Mouse (Mus musculus) embryo, embryonic 9.5 days (tissue): ENCODE measurements around the gene Nav1.

Experiments used
- DNase-seq: peaks from one replicate; pipeline ENCODE4 v3.0.0-alpha.2; 2017; ENCODE audit errors: extremely low spot score

The Nav1 gene

DNA sequence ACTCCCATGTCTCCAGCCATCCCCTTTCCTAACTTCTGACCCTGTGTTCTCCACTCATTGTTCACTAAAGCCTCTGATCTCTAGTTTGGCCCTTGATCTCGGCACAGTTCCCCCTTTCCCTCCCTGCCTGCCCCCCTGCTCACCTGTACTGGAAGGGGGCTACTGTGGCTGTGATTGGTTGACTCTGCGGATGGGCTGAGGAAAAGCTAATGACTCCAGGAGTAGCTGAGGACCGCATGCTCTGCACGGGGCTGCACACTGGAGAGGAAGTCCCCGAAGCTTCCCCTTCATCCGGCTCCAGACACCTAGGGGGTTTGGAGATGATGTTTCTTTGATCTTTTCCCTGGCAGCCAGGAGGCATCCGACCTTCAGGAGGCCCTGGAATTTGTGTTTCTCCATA is at the start of gene Nav1:
Gene Nav1, minus strand, starts transcription at position 277 of the 400 bp plus-strand sequence.
- no peak for DNase-seq

DNA sequence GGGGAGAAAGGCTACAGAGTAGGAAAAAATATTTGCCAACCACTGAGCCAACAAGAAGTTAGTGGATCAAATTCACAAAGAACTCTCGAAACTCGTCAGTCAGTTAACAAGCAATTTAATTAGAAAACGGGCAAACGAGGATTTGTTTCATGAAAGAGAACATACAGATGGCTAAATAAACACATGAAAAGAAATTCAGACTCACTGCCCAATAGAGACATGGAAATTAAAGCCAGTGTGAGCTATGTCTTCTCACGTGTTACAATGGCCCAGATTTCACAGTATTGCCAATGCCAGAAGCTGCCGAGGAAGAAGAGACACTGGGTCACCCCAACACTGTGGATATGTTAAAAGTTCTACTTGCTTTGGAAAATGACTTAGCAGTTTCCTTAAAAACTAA is 46.8 kb upstream of the Nav1 start:
- DNase-seq: no peak

GRCm38 (mm10) chr1:135645459-135646195 is 38.5 kb upstream of the Nav1 start:
- no peak for DNase-seq

- DNase-seq: no peak
These were observed 37.0 kb upstream of the Nav1 start for GRCm38 (mm10) chr1:135644110-135644509.

DNA sequence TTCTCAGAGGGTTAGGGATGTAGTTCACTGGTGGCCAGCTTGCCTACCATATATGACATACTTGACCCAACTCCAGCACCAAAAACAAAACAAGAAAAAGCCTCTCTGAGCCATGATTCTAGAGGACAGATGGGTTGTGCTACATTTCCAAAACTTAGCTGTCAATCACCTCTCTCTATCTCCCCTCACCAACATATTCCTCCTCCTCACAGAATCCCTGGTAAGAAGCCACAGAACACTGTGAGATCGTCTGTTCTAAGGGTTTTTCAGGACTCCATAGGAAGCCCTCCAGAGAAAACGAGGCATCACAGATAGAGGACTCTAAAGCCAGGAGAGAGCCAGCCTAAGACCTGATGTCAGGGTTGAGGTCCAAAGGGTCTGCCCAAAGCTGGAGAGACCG is 36.6 kb upstream of the Nav1 start:
- no peak for DNase-seq

- DNase-seq: no peak
These were observed 32.8 kb upstream of the Nav1 start for GRCm38 (mm10) chr1:135639853-135640252.

DNA sequence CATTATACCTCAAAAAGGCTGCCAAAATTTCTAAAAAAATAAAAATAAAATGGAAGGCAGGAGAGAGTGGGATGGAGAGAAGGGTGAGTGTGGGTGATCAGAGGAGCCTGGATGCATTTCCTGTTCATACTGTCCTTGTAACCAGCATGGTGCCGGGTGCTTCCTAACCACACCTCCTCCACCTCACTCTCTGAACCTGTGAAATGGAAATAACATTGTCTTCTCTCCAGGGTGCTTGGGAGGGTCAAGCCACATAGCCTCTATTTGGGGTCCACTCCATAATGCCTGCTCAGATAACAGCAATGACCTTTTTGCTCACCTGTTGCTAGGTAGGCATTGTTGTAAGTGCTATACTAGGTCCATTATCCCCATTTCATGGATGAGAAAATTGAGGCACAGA is 32.0 kb upstream of the Nav1 start:
- no peak for DNase-seq

DNA sequence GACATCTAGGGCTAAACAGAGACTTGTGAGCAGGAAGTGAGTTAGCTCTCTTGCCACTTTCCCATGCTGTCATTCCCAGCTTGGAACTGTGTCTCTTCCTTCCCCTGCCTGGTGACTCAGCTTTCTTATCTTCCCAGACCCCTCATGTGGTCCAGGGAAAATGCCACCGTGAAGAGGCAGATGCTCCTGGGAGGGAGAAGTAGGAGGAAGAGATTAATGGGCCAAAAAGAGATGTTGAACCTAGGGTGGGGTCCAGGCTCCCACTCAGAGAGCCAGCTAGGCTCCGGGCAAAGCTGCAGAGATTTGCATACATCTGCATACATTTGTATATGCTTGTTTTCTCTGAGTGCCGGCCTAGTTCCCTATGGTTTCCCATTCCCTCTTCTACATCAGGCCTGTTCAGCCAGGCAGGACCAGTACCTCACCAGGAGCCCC is 30.5 kb upstream of the Nav1 start:
- no peak for DNase-seq

- no peak for DNase-seq
These were observed 29.0 kb upstream of the Nav1 start for GRCm38 (mm10) chr1:135636111-135636511.

- DNase-seq: no peak
These were observed 28.4 kb upstream of the Nav1 start for GRCm38 (mm10) chr1:135635323-135636064.

DNA sequence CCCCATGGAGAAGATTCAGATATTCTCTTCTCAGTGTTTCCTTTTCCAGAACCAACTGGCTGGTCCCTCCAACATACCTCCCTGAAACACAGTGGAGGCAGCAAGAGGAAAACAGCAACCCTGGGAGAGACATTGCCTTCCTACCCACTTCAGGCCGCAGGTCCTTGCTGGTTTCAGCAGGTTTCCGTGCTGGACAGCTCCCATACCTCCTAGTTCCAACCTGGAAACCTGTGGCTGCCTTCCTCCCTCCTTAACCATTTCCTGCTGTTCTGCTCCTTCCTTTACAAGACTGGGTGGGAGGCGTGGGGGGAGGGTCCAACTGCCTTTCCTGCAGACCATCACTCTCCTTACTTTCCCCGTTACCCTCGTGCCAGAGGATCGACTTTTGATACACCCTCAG is 27.7 kb upstream of the Nav1 start:
- DNase-seq: peak; percentile 53

- no peak for DNase-seq
These were observed 26.8 kb upstream of the Nav1 start for GRCm38 (mm10) chr1:135633884-135634283.

GRCm38 (mm10) chr1:135633478-135633877 is 26.4 kb upstream of the Nav1 start:
- DNase-seq: no peak

GRCm38 (mm10) chr1:135632199-135632598 is 25.1 kb upstream of the Nav1 start:
- DNase-seq: no peak

GRCm38 (mm10) chr1:135631515-135631914 is 24.4 kb upstream of the Nav1 start:
- DNase-seq: no peak

DNA sequence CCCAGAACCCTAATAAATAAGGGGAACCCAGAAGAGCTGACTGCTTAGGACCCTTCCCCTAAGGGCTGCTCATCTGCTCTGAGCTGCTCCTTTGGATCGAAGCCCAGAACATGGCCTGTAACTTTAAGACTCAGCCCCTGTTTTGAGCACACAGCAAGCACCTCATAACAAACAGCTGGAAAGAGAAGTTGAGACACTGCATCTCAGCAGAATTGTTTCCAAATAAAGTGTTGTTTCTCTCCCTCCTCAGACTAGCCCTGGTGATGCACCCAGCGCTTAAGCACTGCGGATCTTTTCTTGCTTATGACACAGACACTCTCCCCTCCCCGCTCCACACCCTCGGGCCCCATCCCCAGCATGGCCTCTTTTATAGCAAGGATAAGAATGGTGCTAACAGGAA is 22.8 kb upstream of the Nav1 start:
- no peak for DNase-seq

GRCm38 (mm10) chr1:135626218-135626617 is 19.1 kb upstream of the Nav1 start:
- DNase-seq: no peak

DNA sequence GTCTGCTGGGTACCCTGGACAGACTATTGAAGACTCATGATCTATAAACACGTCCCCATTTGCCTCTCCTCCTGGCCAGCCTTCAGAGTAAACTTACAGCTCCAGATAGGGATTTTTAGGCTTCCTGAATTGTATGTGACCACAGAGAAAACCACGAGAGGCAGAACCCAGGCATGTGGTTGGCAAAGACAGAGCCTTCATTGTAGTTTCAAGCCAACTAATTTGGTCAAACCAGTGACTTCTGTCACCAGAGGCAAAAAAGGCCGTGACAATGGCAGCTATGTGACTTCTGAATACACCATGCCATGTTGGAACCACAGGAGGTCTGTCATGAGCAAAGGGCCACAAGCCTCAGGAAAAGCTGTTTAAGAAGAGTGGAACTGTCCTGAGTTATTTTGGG is 18.6 kb upstream of the Nav1 start:
- no peak for DNase-seq

GRCm38 (mm10) chr1:135624646-135625045 is 17.6 kb upstream of the Nav1 start:
- DNase-seq: no peak

GRCm38 (mm10) chr1:135623136-135623535 is 16.0 kb upstream of the Nav1 start:
- DNase-seq: no peak

- DNase-seq: no peak
These were observed 14.2 kb upstream of the Nav1 start for GRCm38 (mm10) chr1:135621307-135621706.

DNA sequence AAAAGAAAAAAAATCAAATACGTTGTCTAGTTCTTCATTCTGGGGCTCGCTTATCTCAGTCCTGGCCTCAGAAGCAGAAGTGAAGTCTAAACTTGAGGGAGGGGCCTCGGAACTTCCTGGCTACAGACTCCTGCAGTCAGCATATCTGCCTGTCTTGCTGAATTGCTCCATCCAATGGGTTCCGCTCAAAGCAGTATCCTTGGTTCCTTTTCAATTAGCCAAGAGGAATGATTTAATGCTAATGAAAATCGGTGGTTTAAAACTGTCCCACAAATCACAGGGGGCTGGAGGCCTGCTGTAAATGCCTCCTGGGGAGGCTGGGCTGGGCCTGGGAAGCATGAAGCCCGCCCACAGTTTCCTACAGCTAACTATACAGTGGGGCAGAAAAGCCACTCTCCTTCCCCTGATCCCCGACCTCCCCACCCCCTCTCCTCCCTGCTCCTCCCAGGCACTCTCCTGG is 12.9 kb upstream of the Nav1 start:
- DNase-seq: peak; percentile 15

DNA sequence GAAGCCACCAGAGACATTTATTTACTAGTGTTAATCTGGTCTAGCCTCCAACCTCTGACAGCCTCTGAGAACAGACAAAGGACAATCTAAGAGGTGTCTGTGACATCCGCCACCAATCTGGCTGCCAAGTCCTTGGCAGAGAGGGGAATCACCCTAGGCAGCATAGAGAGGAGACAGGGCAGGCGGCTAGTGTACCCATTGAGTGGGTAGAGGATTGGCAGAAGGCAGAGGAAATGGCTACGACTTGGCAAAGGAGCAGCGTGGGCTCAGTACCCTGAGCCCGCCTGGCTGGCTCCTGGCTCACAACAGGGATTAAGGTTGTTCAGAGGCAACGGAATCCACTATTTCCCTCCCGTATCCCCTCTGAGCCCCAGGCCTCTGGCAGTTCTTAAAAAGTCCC is 12.0 kb upstream of the Nav1 start:
- DNase-seq: no peak
